Mouse (Mus musculus): ENCODE results near the gene Gadl1. TPM values are rescaled to one million over a fixed set of nuclear protein-coding genes. Genes with fewer than 3 reads are reported as not detected.

The Gadl1 gene
- polyA plus RNA-seq, 1 experiment from 2014 or later, result 0.54 TPM

GRCm38 (mm10) chr9:116076163-116076562 lies 166.9 kb downstream of the Gadl1 start:
- no peak for TF ChIP-seq CTCF (IDR thresholded peaks at IDR 0.05; ENCODE audit: low read depth)
- H3K4me2 ChIP-seq, result no peak overlapping the region
- no peaks in the 10 kb centered on the region for H3K27me3 ChIP-seq (ENCODE audit: insufficient read depth, low read length)
- no peaks in the 10 kb centered on the region for H3K36me3 ChIP-seq (ENCODE audit: insufficient read depth)
- ATAC-seq (ENCODE audit: insufficient read depth) (no peak), DNase-seq (no peak)
- H3K4me1 ChIP-seq (ENCODE audit: insufficient read depth), result no peaks in the 10 kb centered on the region
- 63% methylated on average over 4 of the region's 4 CpGs for WGBS
- H3K27ac ChIP-seq (ENCODE audit: low read depth), result no peak overlapping the region
- no peak overlapping the region for H3K9ac ChIP-seq
- no peaks in the 10 kb centered on the region for H3K9me3 ChIP-seq (ENCODE audit: low read depth, low read length)
- H3K4me3 ChIP-seq (ENCODE audit: low read depth, low read length), result no peak overlapping the region

DNA sequence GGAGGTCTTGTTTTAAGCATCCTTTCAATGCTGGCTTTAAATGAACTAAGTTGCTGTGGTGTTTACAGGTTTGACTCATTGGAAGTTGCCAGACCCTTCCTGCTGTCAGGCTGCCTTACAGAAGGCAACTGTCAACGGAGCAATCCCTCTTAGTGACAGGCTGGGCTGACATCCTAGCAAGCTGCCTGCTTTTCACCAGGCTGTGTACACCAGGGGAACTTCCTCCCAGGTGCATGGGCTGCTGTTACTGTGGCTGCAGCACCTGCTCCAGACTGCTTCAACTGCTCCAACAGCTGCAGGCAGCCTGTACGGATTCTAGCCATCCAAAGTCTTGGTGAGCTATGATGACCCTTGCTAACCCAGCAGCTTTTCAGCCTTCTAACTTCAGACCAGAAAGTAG lies 167.7 kb downstream of the Gadl1 start:
- no peak overlapping the region for H3K9ac ChIP-seq
- H3K4me3 ChIP-seq (ENCODE audit: low read depth, low read length), result no peak overlapping the region
- no peak overlapping the region for H3K4me2 ChIP-seq
- no peaks in the 10 kb centered on the region for H3K36me3 ChIP-seq (ENCODE audit: insufficient read depth)
- WGBS, result 47% methylated on average over 2 of the region's 2 CpGs
- no peak overlapping the region for H3K27ac ChIP-seq (ENCODE audit: low read depth)
- DNase-seq (no peak), ATAC-seq (ENCODE audit: insufficient read depth) (no peak; the same call in 1 of the 2 replicates)
- no peaks in the 10 kb centered on the region for H3K9me3 ChIP-seq (ENCODE audit: low read depth, low read length)
- no peaks in the 10 kb centered on the region for H3K4me1 ChIP-seq (ENCODE audit: insufficient read depth)
- no peak for TF ChIP-seq CTCF (IDR thresholded peaks at IDR 0.05; ENCODE audit: low read depth)
- H3K27me3 ChIP-seq (ENCODE audit: insufficient read depth, low read length), result no peaks in the 10 kb centered on the region

GRCm38 (mm10) chr9:116077419-116077818 lies 168.2 kb downstream of the Gadl1 start:
- DNase-seq, result no peak
- ATAC-seq (ENCODE audit: insufficient read depth), result no peak
- H3K27ac ChIP-seq (ENCODE audit: low read depth), result no peak overlapping the region
- no peak overlapping the region for H3K4me3 ChIP-seq (ENCODE audit: low read depth, low read length)
- TF ChIP-seq CTCF (IDR thresholded peaks at IDR 0.05; ENCODE audit: low read depth), result no peak
- WGBS, result 80% methylated on average over 2 of the region's 2 CpGs
- no peaks in the 10 kb centered on the region for H3K9me3 ChIP-seq (ENCODE audit: low read depth, low read length)
- no peaks in the 10 kb centered on the region for H3K4me1 ChIP-seq (ENCODE audit: insufficient read depth)
- H3K27me3 ChIP-seq (ENCODE audit: insufficient read depth, low read length), result no peaks in the 10 kb centered on the region
- H3K9ac ChIP-seq, result no peak overlapping the region
- H3K4me2 ChIP-seq, result no peak overlapping the region
- no peaks in the 10 kb centered on the region for H3K36me3 ChIP-seq (ENCODE audit: insufficient read depth)

- H3K27me3 ChIP-seq (ENCODE audit: insufficient read depth, low read length), result no peaks in the 10 kb centered on the region
- no peak overlapping the region for H3K9ac ChIP-seq
- 79% methylated on average over 4 of the region's 4 CpGs for WGBS
- H3K4me1 ChIP-seq (ENCODE audit: insufficient read depth), result no peaks in the 10 kb centered on the region
- H3K9me3 ChIP-seq (ENCODE audit: low read depth, low read length), result no peaks in the 10 kb centered on the region
- H3K27ac ChIP-seq (ENCODE audit: low read depth), result no peak overlapping the region
- ATAC-seq (ENCODE audit: insufficient read depth) (no peak), DNase-seq (no peak)
- no peak for TF ChIP-seq CTCF (IDR thresholded peaks at IDR 0.05; ENCODE audit: low read depth)
- no peak overlapping the region for H3K4me2 ChIP-seq
- no peak overlapping the region for H3K4me3 ChIP-seq (ENCODE audit: low read depth, low read length)
- H3K36me3 ChIP-seq (ENCODE audit: insufficient read depth), result no peaks in the 10 kb centered on the region
Measured at GRCm38 (mm10) chr9:116081781-116082180, 172.5 kb downstream of the Gadl1 start.

GRCm38 (mm10) chr9:116083300-116083699 lies 174.0 kb downstream of the Gadl1 start:
- H3K4me2 ChIP-seq, result no peak overlapping the region
- DNase-seq (no peak), ATAC-seq (ENCODE audit: insufficient read depth) (no peak)
- no peak for TF ChIP-seq CTCF (IDR thresholded peaks at IDR 0.05; ENCODE audit: low read depth)
- H3K9ac ChIP-seq, result no peak overlapping the region
- H3K9me3 ChIP-seq (ENCODE audit: low read depth, low read length), result no peaks in the 10 kb centered on the region
- H3K27ac ChIP-seq (ENCODE audit: low read depth), result no peak overlapping the region
- WGBS, result 86% methylated on average over 5 of the region's 5 CpGs
- no peaks in the 10 kb centered on the region for H3K27me3 ChIP-seq (ENCODE audit: insufficient read depth, low read length)
- no peak overlapping the region for H3K4me3 ChIP-seq (ENCODE audit: low read depth, low read length)
- H3K4me1 ChIP-seq (ENCODE audit: insufficient read depth), result no peaks in the 10 kb centered on the region
- peaks cover 2% of the 10 kb centered on the region for H3K36me3 ChIP-seq (ENCODE audit: insufficient read depth)

DNA sequence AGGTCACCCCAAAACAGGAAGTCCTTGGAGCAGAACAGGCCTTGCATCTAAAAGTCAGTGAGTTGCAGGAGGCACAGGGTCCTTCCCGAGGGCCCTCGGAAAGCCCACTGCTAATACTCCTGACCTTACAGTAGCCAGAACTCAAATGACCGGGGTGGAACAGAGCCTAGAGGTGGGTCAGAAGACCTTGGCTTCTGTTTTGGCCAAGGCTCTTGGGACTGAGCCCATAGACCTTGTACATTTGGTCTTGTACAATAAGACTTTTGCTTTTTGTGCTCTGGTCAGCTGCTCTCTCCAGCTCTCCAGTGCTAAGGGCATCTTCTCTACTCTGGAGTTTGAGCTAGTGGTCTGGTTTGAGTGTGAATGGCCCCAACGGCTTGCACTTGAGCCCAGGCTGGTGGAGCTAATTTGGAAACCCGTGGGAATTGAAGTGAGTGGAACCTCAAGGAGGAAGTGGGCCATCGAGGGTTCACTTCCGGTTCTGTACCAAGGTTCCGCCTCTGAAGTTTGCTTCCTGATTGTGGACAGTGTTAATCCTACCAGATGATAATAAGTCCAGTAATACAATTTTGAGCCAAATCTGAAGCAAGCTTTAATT lies 174.6 kb downstream of the Gadl1 start:
- no peak for DNase-seq
- Histone ChIP-seq H3K4me3 (ENCODE audit: low read depth, low read length) (no peak overlapping the region), H3K27me3 (ENCODE audit: insufficient read depth, low read length) (no peaks in the 10 kb centered on the region), H3K27ac (ENCODE audit: low read depth) (no peak overlapping the region), H3K4me1 (ENCODE audit: insufficient read depth) (no peaks in the 10 kb centered on the region), H3K36me3 (ENCODE audit: insufficient read depth) (peaks cover 7% of the 10 kb centered on the region), H3K9ac (no peak overlapping the region), H3K4me2 (no peak overlapping the region), H3K9me3 (ENCODE audit: low read depth, low read length) (no peaks in the 10 kb centered on the region)
- TF ChIP-seq CTCF (IDR thresholded peaks at IDR 0.05; ENCODE audit: low read depth), result no peak
- ATAC-seq (ENCODE audit: insufficient read depth), result no peak
- 80% methylated on average over 8 of the region's 8 CpGs for WGBS

- no peak for TF ChIP-seq CTCF (IDR thresholded peaks at IDR 0.05; ENCODE audit: low read depth)
- peaks cover 13% of the 10 kb centered on the region for H3K36me3 ChIP-seq (ENCODE audit: insufficient read depth)
- no peaks in the 10 kb centered on the region for H3K27me3 ChIP-seq (ENCODE audit: insufficient read depth, low read length)
- 73% methylated on average over 12 of the region's 12 CpGs for WGBS
- H3K4me3 ChIP-seq (ENCODE audit: low read depth, low read length), result no peak overlapping the region
- no peaks in the 10 kb centered on the region for H3K9me3 ChIP-seq (ENCODE audit: low read depth, low read length)
- ATAC-seq (ENCODE audit: insufficient read depth) (no peak), DNase-seq (peak; percentile 66)
- H3K4me1 ChIP-seq (ENCODE audit: insufficient read depth), result no peaks in the 10 kb centered on the region
- H3K27ac ChIP-seq (ENCODE audit: low read depth), result no peak overlapping the region
- no peak overlapping the region for H3K9ac ChIP-seq
- H3K4me2 ChIP-seq, result no peak overlapping the region
Measured at GRCm38 (mm10) chr9:116084324-116084931, 175.2 kb downstream of the Gadl1 start.

All from lung, embryonic 14.5 days (tissue).